Mouse (Mus musculus) layer of hippocampus, postnatal 36 days (tissue): Measurements from ENCODE around the gene Sumo2. TPM values are rescaled to one million over a fixed set of nuclear protein-coding genes. Genes with fewer than 3 reads are reported as not detected.
"Not testable (repeated sequence)": the region's sequence is repeated elsewhere in the genome, so short reads cannot be mapped to it uniquely, and the experiment has no call there.

Experiments used
- DNase-seq, 2 experiments: peaks; one replicate each; pipeline ENCODE4 v3.0.0; 2022
- total RNA-seq, 2 experiments: library from RNA; stranded (reverse); gene quantifications; 2 replicates each; pipeline ENCODE4 v1.2.3; 2021

Sumo2 gene
- total RNA-seq, result 100 to 1,000 TPM; 324 to 344 TPM

DNA sequence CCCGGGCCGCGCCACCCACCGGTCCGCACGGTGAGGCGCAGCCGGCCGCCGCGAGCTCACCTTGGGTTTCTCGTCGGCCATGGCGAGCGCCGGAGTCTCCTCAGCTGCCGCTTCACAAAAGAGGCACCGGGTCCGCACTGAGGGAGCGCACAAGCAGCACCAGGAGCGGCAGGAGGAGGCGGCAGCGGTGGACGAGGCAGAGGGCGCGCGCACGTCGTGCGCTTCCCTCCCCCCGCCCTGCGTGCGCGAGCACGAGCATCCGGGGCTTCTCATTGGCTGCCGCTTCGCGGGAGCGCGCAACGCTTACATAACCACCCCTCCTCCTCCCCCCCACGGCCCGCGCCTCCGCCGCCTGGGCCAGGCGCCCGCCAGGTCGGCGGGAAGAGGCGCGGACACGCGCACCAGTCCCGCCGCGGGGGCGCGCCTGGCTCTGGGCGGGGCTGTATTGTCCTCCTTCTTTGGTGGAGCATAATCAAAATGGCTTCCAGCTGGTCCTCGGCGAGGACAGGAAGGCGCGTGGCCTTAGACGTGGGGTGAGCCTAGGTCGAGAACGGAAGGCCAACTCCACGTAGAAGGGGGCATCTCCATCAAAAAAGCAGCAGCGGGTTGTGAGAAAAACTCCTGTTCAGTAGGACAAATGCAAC, at the start of gene Sumo2:
Sumo2 (minus strand) TSS at position 239 of the 644 bp plus-strand sequence.
- DNase-seq, result peak; percentile 97

DNA sequence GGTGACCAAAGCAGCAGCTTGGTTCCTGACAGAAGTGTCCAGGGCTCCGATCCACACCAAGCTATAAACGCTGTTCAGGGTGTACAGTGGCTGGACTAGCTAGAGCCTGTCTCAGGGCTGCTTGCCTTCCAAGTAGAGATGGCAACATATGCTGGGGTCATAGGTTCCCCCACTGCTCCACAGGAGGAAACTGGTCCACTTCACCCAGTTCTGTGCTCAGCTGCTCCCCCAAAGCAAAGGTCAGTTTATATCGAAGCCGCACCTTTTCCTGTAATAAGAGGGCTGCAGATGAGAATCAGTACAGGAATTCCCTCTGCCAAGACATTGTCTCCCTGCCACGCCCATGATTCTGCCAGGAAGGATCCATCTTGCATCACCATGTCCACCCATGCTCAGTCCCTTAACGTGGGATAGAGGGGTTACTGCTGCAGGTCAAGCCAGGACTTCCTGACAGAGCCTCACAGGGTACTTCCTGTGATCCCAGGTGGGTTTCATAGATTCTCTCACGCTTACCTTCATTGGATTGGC, 49.6 kb upstream of the Sumo2 start:
- DNase-seq, result no peak

DNA sequence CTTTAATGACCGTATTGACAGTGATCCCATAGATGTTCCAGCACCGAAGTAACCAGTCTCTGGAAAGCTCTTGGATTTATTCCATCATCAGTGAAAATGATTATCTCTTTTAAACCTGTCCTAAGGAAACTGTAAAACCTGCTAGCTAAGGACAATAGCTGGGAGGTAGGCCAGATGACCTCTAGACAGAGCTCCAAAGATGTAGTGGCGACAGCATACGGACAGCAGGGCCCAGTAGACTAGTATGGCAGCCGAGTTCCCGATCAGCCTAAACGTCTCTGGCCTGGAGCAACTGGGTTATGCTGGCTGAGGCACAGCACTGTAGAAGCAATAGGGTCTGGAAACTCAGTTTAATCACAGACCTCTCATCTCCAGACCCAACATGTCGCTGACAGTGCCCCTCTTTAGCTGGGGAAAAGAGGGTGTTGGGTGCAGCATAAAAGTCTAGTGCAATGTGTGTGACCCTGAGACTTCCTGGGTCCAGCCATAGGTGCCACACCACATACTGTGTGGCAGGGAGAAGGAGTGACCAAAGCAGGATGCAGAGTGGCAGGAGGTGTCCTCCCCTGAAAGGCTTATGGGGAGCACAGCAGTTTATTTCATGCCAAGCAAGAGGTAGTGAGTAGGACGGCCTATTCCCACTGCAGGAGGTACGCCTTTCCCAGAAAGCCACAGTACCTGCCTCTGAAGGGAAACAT, 48.4 kb upstream of the Sumo2 start:
- no peak for DNase-seq

DNA sequence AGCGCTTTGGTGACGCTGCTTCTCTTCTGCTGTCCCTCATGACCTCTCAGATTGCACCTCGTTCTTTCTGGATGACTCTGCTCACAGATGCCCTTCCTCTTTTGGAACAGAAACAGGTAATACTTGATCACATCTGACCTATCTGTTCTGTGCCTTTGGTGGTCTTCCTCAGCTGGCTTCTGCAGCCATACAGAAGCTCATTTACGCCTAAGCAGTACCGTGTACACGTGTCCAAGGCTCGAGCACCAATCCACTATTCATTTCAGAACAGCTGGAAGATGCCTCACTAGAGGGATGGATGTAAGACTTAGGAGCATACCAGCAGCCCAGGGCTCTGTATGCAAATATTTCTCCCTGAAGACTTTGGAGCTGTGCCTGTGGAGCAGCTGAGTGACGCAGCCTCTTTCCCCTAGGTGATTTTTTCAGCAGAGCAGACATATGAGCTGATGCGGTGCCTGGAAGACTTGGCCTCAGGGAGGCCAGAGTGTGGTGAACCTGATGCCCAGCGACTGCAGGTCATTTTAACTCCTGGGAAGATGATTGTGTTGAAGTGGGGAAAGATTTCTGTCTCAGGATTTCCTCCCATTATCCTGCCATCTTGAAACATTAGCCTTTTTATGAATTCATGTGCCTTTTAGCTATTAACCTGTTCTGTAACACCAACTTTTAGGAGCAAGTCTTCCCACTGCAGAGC, 47.0 kb upstream of the Sumo2 start:
- DNase-seq, result no peak

DNA sequence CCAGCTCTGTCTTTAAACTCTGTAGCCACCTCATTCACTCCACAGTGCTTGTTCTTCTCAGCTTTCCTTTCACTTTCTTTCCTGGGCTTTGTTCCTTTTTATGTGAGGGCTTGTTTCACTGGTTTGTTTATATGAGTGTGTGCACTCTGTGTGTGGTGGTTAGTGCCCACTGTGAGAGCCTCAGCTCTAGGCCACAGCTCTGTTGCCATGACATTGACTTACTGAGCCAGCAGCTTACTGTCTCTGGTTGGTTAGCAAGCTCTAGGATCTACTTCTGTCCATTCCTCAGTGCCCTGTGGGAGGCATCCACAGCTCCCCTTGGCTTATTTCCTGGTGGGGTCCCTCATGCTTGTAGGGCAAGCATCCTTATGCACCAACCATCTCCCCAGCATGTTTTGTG, 43.0 kb upstream of the Sumo2 start:
- DNase-seq, result no peak

DNA sequence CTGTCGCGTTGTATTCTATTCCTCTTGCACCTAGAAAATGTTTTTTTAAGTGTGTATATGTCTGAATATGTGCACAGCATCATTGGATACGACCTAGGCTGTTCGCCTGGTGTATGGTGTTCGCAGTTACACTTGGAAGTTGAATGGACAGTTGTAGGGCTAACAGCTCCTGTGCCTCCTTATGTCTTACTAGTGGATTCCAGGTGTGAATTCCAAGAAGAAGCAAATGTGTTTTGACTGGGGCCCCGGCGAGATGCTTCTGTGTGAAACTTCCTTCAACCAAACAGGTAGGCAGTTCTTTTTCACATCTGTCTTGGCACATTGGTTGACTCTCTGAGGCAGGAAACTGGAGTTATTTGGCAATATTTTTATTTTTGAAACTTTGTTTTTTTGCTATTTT, 28.9 kb upstream of the Sumo2 start:
- DNase-seq, result no peak

DNA sequence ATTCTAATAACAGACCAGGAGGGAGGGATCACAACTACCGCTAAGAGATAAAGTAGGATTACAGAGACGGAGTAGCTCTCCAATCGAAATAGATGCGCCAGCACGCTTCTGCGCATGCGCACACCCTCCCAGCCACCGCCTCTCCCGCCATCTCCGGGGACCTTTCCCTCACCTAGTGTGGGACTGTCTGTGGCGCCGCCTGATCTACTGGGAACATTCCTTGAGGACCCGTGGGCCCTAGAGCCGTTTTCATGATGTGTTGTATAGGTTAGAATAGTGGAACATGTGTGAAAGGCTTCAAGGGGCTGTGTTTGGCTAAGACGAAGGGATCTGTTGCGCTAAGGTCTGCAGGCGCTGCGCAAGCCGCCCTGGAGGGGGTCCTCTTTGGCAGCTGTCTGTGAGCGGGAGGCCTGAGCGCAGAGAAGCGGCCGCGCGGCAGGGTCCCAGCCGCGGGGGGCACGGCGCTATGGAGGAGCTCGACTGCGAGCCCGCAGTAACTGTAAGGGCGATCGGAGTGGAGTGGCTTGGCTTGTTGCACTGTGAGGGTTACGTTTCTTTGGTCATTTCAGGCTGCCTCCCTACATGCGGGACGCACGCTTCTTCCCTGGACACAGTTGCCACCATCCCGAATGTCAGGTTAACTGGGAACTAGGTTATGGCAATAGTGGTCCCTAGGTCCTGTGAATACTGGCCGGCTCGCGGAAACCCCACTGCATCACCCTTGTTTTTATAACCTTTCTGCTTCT, 28.2 kb upstream of the Sumo2 start, which contains the start of gene Nup85:
Nup85 (plus strand) TSS at position 371 of the 746 bp plus-strand sequence.
- peak; percentile 94 to 96 for DNase-seq

DNA sequence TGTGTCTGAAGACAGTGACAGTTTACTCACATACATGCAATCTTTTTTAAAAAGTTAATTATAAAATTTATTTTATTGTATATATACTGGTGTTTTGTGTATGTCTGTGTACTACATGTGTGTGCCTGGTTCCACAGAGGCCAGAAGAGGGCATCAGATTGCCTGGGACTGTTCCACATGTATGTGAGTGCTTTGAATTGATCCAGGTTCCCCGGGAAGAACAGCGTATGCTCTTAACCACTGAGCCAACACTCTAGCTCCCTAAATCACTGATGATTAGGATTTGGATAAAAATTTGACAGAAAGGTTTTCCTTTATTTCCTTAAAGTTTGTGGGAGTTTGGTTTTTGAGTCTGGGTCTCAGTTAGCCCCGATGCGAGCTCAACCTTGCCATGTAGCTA, 27.3 kb upstream of the Sumo2 start:
- DNase-seq, result no peak

DNA sequence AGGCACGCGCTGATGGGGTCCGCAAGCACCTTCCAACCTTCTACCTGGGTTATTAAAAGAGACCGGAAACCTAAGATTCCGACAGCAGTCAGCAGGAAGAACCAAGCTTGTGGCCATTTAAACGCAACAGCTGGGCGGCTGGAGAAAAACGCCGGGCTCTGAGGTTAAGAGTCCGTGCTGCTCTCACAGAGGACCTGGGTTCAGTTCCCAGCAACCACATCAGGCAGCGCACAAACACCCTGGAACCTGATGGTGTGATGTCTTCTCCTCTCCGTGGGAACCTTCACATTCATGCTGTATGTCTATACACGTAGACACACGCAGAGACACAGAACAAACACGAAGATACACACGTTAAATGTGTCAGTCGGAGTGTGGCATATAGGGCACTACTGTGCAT, 19.6 kb upstream of the Sumo2 start:
- no peak for DNase-seq

DNA sequence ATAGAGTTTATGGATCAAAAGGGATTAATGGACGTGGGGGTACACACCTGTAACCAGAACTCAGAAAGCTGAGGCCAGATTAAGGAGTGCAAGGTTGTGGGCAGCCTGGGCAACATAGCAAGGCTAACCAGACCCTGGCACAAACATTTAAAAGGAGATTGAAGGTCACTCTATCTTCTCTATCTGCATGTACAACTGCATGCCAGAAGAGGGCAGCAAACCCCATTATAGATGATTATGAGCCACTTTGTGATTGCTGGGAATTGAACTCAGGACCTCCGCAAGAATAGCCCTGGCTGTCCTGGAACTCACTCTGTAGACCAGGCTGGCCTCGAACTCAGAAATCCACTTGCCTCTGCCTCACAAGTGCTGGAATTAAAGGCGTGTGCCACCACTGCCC, 16.7 kb upstream of the Sumo2 start:
- no peak for DNase-seq

DNA sequence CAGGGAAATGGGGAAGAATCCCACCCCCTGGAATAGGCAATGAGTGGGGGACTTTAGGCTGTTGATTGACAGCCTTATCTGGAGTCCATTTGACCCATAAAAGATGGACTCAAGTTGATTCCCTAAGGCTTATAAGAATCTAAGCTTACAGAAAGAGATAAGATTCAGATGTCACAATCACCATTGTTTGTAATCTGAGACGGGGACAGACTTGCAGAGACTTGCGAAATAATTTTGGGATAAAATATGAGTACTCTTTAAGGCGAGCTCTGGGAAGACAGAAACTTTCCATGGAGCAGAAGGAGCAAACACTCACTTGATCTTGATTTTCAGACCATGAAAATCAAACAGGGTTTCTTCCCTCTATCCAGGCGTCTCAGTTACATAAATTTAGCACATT, 7.5 kb upstream of the Sumo2 start:
- DNase-seq, result no peak

DNA sequence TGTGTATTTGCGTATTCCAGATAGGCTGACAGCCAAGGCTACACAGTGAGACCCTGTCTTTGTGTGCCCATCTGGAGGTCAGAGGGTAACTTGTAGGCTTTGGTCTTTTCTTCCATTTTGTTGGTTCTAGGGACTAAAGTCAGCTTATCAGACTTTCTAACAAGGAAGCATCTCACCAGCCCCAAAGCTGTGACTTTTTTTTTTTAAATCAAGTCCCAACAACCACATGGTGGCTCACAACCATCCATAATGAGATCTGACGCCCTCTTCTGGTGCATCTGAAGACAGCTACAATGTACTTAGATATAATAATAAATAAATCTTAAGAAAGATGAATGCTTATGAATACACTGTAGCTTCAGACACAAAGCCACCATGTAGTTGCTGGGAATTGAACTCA, 2.0 kb upstream of the Sumo2 start:
- no peak for DNase-seq

DNA sequence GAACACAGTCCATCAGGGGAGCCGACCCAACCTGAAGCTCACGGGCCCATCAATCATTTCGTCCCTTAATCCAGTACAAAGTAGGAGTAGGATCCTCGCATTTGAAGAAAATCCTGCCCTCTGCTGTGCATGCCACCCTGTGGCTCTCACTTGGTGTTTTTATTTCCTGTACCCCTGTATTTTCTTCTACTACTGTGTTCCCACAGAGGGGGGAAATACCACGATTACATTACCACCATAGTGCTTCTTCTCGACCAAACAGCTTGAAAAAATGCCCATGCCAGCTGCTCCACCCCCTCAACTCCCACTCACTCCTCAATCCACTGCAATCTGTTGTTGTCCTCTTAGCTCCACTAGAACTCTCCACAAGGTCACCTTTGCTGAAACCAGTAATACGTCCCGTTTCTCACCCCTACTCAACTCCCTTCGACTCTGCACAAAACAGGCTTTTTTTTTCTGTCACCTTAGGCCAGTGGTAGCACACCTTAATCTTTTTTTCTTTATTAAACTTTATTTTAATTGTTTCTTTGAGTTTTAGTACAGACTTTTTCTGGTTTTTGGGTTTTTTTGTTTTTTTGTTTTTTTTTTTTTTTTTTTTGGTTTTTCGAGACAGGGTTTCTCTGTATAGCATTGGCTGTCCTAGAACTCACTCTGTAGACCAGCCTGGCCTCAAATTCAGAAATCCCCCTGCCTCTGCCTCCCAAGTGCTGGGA, 936 bp upstream of the Sumo2 start:
- DNase-seq, result peak; percentile 26 to 49

DNA sequence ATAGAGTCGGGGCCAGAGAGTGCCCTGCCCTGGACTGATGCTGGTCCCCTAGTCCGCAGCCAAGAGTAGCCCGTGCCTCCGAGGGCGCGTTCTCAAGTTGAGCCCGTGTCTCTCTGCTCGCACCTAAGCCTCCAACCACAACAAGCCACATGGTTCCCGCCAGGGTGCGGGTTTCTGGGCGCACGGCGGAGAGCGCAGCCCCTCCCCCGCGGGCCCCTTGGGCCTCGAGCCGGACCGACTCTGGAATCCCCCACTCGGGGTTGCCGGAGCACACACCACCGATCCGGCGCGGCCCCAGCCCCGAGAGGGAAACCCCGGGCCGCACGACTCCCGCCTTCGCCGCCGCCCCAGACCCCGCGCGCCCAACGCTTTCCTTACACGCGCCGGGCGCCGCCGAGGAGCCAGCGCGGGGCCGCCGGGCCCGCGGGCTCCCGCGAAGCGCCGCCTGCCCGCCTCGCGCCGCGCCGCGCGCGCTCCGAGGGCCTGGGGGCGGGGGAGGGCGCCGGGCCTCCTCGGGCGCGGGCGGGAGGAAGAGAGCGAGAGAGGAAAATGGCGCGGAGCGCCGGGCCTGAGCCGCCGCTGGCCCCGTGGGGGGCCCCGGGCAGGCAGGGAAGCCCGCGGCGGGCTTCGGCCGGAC, 557 bp downstream of the Sumo2 start:
- peak; percentile 49 to 60 for DNase-seq

DNA sequence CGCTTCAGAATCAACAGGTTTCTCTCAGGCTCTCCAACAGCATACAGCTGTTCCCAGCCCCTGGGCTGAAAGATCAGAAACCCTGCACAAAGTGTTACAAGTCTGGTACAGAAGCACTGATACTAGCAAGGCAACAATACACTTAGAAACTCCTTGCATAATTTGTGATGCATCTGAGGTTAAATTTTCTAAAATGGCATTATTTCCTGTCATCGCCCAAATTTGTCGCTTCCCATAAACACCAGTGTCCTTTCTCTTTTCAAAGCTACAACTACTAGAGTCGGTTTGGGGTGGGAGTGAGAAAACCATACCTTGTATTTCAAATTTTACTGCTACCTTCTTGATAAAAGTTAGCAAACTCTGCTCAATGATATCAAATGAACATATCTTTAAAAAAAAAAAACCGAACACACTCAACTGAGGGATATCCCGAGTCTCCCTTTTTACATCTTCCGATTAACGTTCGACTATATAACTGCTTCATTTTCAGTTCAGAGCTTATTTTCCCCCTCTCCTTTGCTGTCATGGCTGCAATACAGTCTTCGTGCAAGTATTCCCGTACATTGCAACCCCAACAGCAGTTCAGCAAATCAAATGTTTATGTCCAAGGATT, 1.2 kb downstream of the Sumo2 start:
- DNase-seq, result no peak

DNA sequence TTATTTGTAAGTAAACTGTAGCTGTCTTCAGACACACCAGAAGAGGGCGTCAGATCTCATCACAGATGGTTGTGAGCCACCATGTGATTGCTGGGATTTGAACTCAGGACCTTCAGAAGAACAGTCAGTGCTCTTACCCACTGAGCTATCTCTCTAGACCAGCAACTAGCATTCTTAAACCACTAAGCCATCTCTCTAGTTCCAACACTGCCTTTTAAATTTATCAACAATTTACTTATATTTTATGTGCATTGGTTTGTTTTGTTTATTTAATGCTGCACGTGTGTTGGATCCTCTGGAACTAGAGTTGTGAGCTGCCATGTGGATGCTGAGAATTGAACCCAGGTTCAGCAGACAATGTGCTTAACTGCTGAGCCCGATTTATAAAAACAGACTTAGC, 9.6 kb downstream of the Sumo2 start:
- DNase-seq, result not testable (repeated sequence)

DNA sequence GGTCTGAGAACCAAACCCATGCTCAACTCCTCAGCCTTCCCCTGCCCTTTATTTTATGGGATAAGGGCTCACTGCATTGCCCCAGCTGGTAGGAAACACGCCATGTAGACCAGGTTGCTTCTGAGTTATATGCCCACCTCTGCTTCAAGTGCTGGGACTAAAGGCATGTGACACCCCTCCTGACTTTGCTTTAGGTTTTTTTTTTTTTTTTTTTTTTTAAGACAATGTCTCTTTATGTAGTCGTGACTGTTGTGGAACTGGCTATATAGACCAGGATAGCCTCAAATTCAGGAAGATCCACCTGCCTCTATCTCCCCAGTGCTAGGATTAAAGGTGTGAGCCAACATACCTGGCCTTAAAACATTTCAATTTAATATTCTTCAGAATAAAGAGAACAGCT, 13.4 kb downstream of the Sumo2 start:
- no peak for DNase-seq

DNA sequence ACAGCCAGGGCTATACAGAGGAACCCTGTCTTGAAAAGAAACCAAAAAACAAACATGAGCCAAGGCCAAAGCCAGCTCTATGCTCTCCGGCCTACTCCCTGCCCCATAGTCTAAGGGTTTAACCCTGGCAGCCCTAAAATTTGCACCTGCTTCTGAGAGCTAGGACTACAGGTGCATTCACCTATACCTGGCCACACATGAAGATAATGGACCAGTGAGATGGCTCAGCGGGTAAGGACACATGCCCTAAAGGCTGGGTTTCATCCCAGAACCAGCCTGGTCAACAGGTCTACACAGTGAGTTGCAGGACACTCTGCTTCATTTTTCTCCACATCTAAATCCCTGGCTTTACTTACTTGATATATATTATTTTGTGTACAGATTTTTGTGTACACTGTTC, 13.8 kb downstream of the Sumo2 start:
- DNase-seq, result no peak

DNA sequence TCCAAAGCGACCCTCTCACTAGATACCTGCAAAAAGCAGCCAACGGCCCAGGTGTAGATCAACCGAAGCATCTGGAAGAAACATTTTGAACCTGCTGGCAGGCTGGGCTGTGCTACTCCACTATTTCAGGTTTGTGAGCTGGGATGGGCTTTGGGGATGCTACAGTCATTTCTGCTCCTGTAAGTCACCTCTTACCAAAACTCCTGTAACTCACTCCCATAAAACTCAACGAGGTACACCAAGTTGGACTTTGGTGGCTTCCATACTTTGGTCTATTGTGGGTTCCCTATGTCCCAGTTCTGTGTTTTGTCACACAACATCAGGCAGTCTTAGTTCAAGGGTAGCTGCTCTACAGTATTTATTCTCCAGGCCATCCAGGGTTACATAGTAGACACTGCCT, 15.0 kb downstream of the Sumo2 start:
- no peak for DNase-seq

DNA sequence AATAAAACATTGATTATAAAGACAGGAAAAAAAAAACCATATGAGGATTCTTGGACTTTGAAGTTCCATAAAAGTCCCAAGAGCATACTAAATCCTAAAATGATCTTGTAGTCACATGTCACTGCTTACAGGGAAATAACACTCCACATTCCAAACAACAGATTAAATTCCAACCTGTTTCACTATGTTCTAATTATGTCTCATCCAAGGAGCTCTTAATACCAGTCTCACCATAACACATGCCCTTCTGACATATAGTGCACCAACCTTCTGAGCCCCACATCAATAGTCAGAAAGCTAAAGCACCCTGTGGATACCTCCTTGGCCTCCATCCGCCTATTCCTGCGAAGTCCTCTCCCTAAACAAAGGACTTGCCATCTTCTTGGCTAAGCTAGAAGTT, 15.9 kb downstream of the Sumo2 start:
- DNase-seq, result no peak

DNA sequence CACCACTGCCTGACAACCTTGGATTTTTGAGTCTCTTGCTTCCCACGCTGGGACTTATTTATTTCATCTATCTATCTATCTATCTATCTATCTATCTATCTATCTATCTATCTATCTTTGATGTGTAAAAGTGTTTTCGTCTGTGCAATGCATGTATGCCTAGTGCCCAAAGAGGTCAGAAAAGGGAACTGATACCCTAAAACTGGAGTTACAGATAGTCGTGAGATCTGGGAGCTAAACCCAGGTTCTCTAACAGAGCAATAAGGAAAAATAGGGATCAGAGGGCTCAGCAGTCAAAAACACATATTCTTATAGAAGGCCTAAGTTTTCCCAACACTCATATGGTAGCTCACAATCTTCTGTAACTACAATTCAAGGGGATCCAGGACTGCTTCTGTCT, 16.5 kb downstream of the Sumo2 start:
- no peak for DNase-seq
